Mouse (Mus musculus): Measurements from ENCODE around the gene Zfp882.
"Not testable (repeated sequence)": the region's sequence is repeated elsewhere in the genome, so short reads cannot be mapped to it uniquely, and the experiment has no call there.

Gene Zfp882

GRCm38 (mm10) chr8:71908309-71909261, at the start of gene Zfp882, which contains the start of gene Zfp617:
TSS of gene Zfp882 (plus strand) at chr8:71908608.
TSS of gene Zfp617 (plus strand) at chr8:71908635.
- DNase-seq (ENCODE audit: low spot score in 2 of 2): peak; percentile 88 to 92

GRCm38 (mm10) chr8:71861551-71861950, 46.9 kb upstream of the Zfp882 start:
- not testable (repeated sequence) for DNase-seq (ENCODE audit: low spot score in 2 of 2)

DNA sequence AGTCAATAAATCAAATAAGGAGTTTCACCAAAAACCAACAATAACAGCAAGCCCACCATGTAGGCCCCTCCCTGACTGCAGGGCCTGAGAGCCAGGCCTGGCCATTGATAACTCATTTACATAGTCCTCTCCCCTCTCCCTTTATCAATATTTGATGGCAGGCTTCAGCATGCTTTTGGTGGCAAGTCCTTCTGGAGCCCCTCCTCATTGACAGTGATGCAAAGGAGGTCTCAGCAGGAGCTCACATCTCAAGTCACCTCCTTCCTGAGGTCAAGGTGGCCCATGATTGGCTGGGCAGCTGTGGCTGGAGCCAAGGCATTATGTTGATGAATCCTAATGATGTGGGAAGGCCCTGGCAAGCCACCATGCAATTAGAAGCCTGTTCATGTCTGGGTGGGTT, 46.4 kb upstream of the Zfp882 start:
- not testable (repeated sequence) for DNase-seq (ENCODE audit: low spot score in 2 of 2)

- DNase-seq (ENCODE audit: low spot score in 2 of 2): peak; percentile 76 to 78
Observed at GRCm38 (mm10) chr8:71881618-71882274, 26.7 kb upstream of the Zfp882 start, which contains the start of gene Zfp709. TSS of gene Zfp709 (plus strand) at chr8:71882019.

DNA sequence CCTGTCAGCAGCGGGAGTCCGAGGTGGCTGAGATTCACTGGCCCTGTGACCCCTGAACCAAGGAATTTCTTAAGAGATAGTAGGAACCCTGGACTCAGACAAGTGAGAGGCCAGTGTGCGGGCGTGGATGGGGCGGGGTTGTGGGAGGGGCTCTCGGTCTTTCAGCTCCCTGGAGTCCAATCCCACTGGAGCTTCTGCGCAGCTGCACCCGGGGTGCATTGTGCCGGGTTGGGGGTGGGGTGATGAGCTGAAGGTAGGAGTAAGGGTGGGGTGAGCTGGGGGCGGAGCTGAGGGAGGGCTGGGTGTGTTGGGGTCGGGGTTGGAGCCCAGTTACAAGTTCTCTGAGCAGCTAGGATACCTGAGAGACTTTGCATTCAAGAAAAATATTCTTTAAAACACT, 7.7 kb upstream of the Zfp882 start:
- DNase-seq (ENCODE audit: low spot score in 2 of 2): not testable (repeated sequence)

DNA sequence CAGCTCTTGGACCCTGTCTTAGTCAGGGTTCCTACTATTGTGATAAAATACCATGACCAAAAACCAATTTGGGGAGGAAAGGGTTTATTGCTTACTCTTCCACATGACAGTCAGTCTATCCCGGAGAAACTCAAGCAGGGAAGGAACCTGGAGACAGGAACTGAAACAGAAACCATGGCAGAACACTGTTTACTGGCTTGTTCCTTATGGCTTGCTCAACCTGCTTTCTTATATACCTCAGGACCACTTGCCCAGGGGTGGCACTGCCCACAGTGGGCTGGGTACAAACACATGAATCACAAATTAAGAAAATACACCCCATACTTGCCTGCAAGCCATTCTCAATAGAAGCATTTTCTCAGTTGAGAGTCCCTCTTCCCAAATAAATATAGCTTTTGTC, 5.3 kb upstream of the Zfp882 start:
- not testable (repeated sequence) for DNase-seq (ENCODE audit: low spot score in 2 of 2)

GRCm38 (mm10) chr8:71906809-71907208, 1.6 kb upstream of the Zfp882 start:
- no peak for DNase-seq (ENCODE audit: low spot score in 2 of 2)

DNA sequence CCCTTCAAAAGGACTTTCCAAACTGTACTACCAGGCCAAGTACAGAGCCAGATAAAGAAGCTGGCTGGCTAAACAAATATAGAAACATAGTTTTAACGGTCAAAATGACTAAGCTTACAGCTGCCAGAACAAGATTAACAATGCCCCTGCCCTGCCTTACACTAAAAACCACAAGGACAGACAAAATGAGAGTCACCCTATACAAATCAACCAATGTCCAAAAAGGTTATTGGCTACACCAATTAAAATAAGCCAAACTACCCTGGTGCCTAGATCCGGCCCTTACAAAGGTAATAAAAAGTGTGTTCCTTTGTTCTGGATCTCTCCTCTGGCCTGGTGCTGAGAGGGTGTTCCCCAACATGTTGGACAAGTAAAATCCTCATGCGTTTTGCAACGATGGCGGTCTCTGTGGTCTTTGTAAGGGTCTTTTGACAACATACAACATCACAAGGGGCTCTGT, 580 bp upstream of the Zfp882 start:
- DNase-seq (ENCODE audit: low spot score in 2 of 2): no peak

DNA sequence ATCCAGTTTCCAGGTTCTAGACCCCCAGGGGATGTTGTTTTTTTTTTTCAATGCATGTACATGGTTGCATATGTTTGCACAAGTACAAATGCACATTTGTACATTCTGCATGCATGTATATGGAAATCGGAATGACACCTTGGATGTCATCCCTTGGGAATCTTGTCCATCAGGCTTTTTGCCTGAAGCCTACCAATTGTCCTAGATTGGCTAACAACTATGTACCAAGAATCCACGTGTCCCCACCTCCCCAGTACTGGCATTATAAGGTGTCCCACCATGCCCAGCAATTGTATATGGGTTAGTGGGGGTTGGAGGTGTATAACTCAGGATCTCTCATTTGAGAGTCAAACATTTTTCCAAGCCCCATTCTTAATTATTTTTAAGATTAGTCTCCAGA, 3.9 kb downstream of the Zfp882 start:
- no peak for DNase-seq (ENCODE audit: low spot score in 2 of 2)

GRCm38 (mm10) chr8:71922567-71923401, 14.4 kb downstream of the Zfp882 start:
- DNase-seq (ENCODE audit: low spot score in 2 of 2): peak; percentile 96 to 97

- DNase-seq (ENCODE audit: low spot score in 2 of 2): no peak
Observed at GRCm38 (mm10) chr8:71925791-71926190, 17.4 kb downstream of the Zfp882 start.

- no peak for DNase-seq (ENCODE audit: low spot score in 2 of 2)
Observed at GRCm38 (mm10) chr8:71926551-71926950, 18.1 kb downstream of the Zfp882 start.

DNA sequence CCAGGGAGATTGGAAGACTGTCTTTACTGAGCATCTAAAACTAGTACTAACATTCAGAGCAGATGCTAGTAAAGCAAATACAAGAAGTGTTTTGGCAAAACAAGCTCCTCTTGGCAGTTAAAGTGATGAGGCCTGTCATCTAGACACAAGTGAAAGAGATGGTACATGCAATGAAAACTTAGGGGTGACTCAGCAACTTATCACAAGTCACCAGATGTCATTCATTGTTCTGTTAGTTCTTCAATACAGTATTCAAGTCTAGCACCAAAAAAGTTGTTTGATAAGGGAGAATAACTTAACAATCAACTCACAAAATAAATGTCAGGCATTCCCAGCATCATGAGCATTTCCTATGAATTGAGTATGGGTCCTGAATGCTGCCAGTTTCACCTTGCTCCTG, 19.4 kb downstream of the Zfp882 start:
- no peak for DNase-seq (ENCODE audit: low spot score in 2 of 2)

- not testable (repeated sequence) for DNase-seq (ENCODE audit: low spot score in 2 of 2)
Observed at GRCm38 (mm10) chr8:71938037-71938436, 29.6 kb downstream of the Zfp882 start.

DNA sequence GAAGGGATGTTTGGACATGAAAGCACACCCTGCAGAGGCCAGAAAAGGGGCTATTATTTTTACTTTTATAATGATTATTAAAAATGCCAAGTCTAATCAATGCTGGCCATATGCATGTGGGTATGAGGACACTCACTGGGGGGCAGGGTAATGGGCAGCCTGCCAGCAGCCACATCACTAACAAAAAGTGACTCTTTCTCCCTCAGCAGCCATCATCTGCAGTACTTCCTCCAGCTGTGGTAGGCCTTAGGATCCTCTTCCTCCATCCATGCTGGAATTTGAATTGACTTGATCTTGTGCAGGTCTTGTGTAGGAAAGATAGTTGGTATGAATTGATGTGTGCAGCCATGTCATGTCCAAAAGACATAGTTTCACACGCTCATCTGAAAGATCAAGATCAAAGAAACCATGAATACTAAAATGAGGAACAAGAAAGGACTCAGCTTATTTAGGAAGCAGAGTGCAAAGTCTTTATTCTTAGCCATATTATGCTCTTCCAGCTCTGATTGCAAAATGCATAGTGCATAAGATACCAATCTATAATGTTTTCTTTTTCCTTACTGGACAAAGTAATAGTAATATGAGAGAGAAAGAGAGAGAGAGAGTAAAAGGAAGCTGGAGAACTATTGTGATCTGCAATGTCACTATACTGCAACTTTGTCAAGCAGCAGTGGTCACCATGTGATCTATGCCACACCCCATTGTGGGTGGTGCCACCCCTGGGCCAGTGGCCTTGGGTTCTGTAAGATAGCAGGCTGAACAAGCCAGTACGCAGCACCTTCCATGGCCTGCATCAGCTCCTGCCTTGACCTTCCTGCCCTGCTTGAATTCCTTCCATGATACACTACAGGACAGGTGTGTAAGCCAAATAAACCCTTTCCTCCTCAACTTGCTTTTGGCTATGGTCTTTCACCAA, 32.1 kb downstream of the Zfp882 start:
- DNase-seq (ENCODE audit: low spot score in 2 of 2): no peak

- DNase-seq (ENCODE audit: low spot score in 2 of 2): no peak
Observed at GRCm38 (mm10) chr8:71941776-71942175, 33.4 kb downstream of the Zfp882 start.

DNA sequence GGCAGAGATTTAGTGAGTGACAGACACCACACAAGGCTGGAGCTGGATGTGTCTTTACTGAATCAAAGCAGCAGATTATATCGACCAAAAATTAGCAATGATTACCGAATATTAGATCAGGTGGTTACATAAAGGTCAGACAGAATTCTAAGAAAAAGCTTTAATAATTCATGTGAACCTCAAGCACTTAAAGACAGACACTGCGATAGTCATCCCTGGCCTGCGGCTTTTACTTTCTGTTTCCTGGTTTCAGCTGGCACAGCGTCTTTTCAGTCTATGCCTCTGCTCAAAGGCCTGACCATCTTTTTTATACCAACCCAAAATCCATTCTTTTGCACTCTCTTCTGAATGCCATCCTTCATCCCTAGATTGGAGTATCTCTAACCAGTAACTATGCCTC, 40.2 kb downstream of the Zfp882 start:
- no peak for DNase-seq (ENCODE audit: low spot score in 2 of 2)

- peak; percentile 98 to 99 for DNase-seq (ENCODE audit: low spot score in 2 of 2)
Observed at GRCm38 (mm10) chr8:71950482-71951221, 42.2 kb downstream of the Zfp882 start, which contains the start of gene Zfp961. TSS of gene Zfp961 (plus strand) at chr8:71951038.

DNA sequence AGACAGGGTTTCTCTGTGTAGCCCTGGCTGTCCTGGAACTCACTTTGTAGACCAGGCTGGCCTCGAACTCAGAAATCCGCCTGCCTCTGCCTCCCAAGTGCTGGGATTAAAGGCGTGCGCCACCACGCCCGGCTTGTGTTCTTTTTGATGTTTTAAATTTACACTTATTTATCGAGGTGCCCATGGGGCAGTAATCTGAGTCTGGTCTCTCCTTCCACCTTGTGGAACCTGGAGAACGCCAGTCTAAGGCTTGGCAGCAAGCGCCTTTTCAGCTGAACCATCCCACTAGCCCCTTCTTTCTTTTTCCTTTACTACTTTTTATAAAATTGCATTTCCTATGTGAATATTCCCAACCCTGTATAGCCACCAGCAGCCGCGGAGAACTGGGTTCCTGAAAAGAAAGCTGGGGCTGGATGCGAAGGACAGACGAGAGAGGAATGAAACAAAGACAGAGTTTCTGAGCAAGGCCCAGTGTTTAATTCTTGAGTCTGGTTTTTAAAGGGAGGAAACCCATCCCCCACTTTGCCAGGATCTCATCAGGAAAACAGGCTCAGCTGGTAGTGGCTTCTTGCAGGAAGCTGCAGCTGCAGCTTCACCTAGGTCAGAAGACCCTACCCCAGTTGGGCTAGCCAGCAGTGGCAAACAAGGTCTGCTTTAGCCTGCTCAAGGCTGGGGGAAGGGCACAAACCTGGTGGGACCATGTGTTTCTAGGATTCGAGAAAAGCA, 43.2 kb downstream of the Zfp882 start:
- DNase-seq (ENCODE audit: low spot score in 2 of 2): no peak
